Mouse (Mus musculus) adrenal gland, postnatal 4 days (tissue): ENCODE data around the gene Ncoa3. TPM values are rescaled to one million over a fixed set of nuclear protein-coding genes. Genes with fewer than 3 reads are reported as not detected.

Experiments used
- DNase-seq, 2 experiments: peaks; one replicate each; pipeline ENCODE4 v3.0.0; 2021 to 2022; ENCODE audit warnings: low spot score in 2 of 2, mixed read lengths in 2 of 2
- total RNA-seq, 2 experiments: library from RNA; stranded (reverse); gene quantifications; 2 replicates each; pipeline ENCODE4 v1.2.3; 2021

Gene Ncoa3
- total RNA-seq, 2 experiments from 2014 or later, result 33.8 to 37.8 TPM

DNA sequence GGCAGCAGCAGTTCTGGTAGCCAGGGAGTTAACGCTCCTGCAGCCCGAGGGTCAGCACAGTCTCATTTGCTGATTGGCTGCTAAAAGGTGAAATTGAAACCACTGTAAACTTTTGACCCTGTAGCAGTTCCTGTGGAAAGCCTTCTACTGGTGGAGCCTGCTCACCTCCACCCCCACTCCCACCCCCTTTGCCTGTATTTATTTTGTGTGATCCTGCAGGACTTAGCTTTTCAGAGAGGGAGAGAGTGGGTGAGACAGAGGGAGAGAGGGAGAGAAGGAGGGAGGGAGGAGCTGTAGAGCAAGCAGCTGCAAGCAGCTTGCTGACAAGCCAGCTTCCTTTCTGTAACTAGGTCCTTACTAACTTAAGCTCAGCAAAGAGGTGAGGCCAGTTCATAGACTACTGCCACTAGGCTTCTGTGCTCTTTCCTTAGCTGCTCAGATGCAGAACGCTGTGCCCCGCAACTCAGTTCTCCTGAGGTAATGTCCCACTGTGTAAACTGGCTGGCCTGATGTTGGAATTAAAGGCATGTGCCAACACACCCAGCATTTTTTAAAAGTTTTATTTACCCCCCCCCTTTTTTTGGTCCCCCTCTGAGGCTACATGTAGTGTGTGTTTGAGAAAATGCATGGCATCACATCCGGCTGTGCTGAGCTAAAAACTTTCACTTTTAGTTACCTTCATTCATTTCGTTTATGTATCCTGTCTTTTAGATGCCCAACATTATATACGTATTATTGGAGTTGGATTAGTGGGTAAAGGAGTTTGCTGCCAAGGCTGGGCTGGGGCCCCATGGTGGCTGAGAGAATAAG is 38.9 kb downstream of the Ncoa3 start:
- peak; percentile 10 to 27 for DNase-seq

- DNase-seq, result no peak
Observed at GRCm38 (mm10) chr2:166032628-166033027, 40.2 kb downstream of the Ncoa3 start.

- no peak for DNase-seq
Observed at GRCm38 (mm10) chr2:166034967-166035490, 42.6 kb downstream of the Ncoa3 start.

DNA sequence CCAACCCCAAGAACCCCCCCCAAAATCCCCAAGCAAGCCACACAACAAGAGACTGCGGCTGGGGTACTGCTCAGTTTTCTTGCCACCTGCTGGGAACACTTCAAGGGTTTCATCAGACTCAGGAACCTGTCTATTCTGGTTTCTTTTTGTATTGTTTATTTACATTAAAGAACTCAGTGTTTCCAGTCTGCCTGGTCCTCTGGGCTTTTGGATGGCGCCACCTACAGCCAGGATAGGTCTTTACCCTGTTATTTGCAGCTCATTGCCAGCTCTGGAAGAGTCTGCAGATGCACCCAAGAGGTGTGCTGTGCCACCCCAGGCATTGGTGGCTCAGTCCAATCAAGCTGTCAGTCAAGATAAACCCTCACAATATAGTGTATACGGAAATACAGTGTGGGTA is 43.3 kb downstream of the Ncoa3 start:
- peak in 1 of 2 experiments; percentile 36 for DNase-seq

- DNase-seq, result no peak
Observed at GRCm38 (mm10) chr2:166039681-166040080, 47.2 kb downstream of the Ncoa3 start.

DNA sequence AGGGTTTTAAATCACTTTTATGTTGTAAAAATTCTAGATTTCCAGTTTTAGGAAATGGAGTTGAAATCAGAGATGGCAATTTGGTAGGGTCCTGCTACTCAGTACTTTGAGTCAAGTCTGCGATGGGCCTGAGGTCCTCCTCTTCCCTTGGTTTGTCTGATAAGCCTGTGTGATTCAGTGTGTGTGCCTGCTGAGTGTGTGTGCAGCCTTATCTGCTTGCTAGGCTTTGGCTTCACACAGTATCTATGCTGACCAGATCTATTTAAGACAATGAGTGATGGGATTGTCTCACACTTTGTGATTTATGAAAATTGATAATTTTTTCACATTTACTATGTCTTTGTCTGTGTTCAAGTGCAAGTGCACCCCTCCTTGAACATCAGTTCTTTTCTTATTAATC is 50.1 kb downstream of the Ncoa3 start:
- no peak for DNase-seq

DNA sequence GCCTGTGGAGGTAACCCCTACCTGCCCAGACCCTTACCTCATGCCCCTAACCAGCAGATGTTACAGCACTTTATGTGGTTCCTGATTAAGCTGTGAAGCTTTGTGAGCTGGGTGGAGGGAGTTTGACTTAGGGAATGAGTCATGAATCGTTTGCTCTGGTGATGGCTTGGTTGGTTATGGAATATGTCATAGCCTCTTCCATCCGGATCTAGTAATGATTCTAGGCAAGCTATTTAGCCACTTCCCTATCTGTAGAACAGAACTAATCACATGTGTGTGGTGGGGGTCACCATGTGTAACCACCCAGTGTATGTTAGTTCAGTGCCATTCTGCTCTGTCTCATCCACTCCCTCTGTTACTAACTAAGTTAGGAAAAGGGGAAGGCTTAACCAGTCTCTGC is 52.6 kb downstream of the Ncoa3 start:
- no peak for DNase-seq

- DNase-seq, result no peak
Observed at GRCm38 (mm10) chr2:166045549-166046501, 53.4 kb downstream of the Ncoa3 start.

- DNase-seq, result no peak
Observed at GRCm38 (mm10) chr2:166047931-166048330, 55.5 kb downstream of the Ncoa3 start.

GRCm38 (mm10) chr2:166048852-166049251 is 56.4 kb downstream of the Ncoa3 start:
- DNase-seq, result no peak

GRCm38 (mm10) chr2:166051421-166051820 is 59.0 kb downstream of the Ncoa3 start:
- DNase-seq, result no peak

DNA sequence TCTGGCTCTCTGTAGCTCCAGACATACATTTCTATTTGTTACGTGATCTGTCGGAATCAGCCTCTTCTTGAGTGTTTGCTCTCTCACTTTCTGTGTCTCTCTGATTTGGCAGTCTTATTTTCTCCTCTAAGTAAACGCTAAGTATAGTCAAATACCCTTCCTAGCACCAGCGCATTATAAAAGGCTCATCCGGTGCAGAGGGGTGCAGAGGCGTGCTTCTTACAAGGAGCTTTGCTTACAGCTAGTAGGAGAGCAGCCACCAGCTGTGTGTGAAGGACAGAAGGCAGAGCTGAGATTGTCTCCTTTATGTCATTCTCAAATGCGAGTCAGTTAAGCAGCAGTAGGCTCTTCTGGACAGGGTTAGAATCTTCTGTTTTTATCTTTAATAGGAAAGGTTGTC is 59.5 kb downstream of the Ncoa3 start:
- no peak for DNase-seq

- DNase-seq, result no peak
Observed at GRCm38 (mm10) chr2:166054002-166054539, 61.6 kb downstream of the Ncoa3 start.

GRCm38 (mm10) chr2:166059684-166060423 is 67.4 kb downstream of the Ncoa3 start:
- DNase-seq, result peak in 1 of 2 experiments; percentile 40

DNA sequence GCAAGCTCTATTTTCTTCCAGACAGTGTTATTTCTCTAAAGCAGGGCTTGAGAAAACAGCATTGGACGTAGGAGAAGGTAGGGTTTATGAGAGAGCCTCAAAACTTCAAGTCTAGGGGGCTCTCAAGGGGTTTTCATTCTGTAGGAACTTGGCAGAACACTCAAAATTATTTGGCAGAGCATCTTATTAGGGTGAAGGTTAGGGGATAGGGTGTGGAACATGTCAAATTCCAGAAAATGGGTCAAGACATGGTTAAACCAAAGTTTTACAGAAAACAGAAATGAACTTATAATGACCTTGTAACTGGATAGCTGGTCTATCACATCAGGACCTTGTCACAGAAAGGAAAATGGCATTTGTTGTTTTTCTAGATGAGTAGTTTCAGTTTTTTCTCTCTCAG is 69.6 kb downstream of the Ncoa3 start:
- no peak for DNase-seq

DNA sequence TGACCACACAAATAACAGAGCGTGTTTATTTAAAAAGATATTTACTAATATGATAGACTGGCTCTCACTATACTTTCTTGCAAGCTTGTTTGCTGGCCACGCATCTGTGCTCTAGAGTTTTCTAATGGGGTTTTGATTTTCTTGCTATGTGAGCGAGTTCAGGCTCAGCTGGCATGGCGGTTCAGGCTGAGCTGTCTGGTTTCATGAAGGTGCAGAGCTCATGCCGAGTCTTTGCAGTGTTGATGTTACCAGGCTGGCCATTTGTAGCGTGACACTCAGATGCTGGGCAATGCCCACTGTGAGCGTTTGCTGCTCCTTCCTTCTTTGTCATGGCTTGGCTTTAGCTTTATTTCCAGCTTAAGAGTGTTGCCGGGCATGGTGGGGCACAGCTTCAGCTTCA is 70.0 kb downstream of the Ncoa3 start:
- DNase-seq, result no peak

- no peak for DNase-seq
Observed at GRCm38 (mm10) chr2:166066434-166066833, 74.0 kb downstream of the Ncoa3 start.

DNA sequence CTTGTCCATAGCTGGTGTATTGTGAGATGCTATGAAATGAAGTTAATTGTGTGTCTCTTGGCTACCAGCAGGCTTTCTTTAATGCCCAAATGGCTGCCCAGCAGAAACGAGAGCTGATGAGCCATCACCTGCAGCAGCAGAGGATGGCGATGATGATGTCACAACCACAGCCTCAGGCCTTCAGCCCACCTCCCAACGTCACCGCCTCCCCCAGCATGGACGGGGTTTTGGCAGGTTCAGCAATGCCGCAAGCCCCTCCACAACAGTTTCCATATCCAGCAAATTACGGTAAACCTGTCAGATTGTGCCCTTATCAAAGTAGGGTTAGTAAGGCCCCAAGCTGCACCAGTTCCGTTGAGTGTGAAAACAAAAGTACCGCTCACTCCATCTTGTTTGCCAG is 75.8 kb downstream of the Ncoa3 start:
- no peak for DNase-seq

GRCm38 (mm10) chr2:166069164-166069563 is 76.7 kb downstream of the Ncoa3 start:
- no peak for DNase-seq

- DNase-seq, result no peak
Observed at GRCm38 (mm10) chr2:166069738-166070137, 77.3 kb downstream of the Ncoa3 start.

DNA sequence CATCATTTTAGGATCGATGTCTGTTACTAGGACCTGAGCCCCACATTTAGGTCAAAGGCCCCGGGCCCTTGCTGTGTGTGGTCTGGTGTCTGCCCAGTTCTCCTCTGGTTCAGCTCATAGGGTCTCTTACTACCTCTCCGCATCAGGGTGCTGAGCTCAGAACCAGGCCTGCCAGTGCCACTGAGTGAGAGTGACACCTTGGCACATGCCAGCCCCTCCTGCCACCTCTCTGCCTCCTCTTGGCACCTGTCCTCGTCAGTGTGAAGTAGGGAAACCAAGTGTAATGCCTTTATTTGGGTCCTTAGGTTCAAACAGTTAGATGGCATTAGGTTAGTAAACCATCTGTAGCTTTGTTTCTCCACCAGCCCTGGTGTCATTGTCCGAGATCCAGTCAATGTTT is 79.0 kb downstream of the Ncoa3 start:
- no peak for DNase-seq
